Mouse (Mus musculus) embryonic facial prominence, embryonic 15.5 days (tissue): Measurements from ENCODE around the gene Olfr588-ps1. TPM values are rescaled to one million over a fixed set of nuclear protein-coding genes. Genes with fewer than 3 reads are reported as not detected.
"Not testable (repeated sequence)": the region's sequence is repeated elsewhere in the genome, so short reads cannot be mapped to it uniquely, and the experiment has no call there.

Source experiments
- ATAC-seq: fragments of 200-750 bp; cut with Nextera tagmentation; 2 replicates; pipeline ENCODE4 v1.8.0; 2017; ENCODE audit warnings: low read depth, moderate TSS enrichment; ENCODE audit not compliant: insufficient number of reproducible peaks, low FRiP score, low TSS enrichment
- H3K27ac ChIP-seq: fragments of 300-500 bp; sonication (generic); replicated peaks from 2 replicates; pipeline ENCODE4 v1.5.1; 2015; ENCODE audit warnings: mild to moderate bottlenecking, inconsistent platforms
- H3K27me3 ChIP-seq: fragments of 300-500 bp; sonication (generic); 2 replicates; pipeline ENCODE4 v1.6.1; 2015; ENCODE audit warnings: inconsistent platforms
- H3K36me3 ChIP-seq: fragments of 300-500 bp; sonication (generic); 2 replicates; pipeline ENCODE4 v1.6.1; 2015; ENCODE audit warnings: mild to moderate bottlenecking, inconsistent platforms
- H3K4me1 ChIP-seq: fragments of 300-500 bp; sonication (generic); 2 replicates; pipeline ENCODE4 v1.6.1; 2015; ENCODE audit warnings: inconsistent platforms
- H3K4me2 ChIP-seq: fragments of 300-500 bp; sonication (generic); replicated peaks from 2 replicates; pipeline ENCODE4 v1.6.1; 2015; ENCODE audit warnings: mild to moderate bottlenecking, inconsistent platforms
- H3K4me3 ChIP-seq: fragments of 300-500 bp; sonication (generic); replicated peaks from 2 replicates; pipeline ENCODE4 v1.5.1; 2015; ENCODE audit warnings: mild to moderate bottlenecking, inconsistent platforms
- H3K9ac ChIP-seq: fragments of 300-500 bp; sonication (generic); 2 replicates; pipeline ENCODE4 v1.6.1; 2015; ENCODE audit warnings: inconsistent platforms
- H3K9me3 ChIP-seq: fragments of 300-500 bp; sonication (generic); replicated peaks from 2 replicates; pipeline ENCODE4 v1.6.1; 2016; ENCODE audit warnings: inconsistent platforms
- WGBS: fragments of 180-500 bp; shearing (Covaris S2); methylation state at CpG from one replicate; pipeline ENCODE4 v1.1.7; 2015; 5-methylcytosine and 5-hydroxymethylcytosine counted together
- polyA plus RNA-seq: library from polyadenylated mRNA; unstranded; fragments of >200 nt; fragmentation: Nextera tagmentation; extraction: Ambion mirVana; gene quantifications from 2 replicates; pipeline ENCODE4 v1.2.1, GENCODE M21; 2015

Gene Olfr588-ps1
- polyA plus RNA-seq = not detected in 2 replicates

DNA sequence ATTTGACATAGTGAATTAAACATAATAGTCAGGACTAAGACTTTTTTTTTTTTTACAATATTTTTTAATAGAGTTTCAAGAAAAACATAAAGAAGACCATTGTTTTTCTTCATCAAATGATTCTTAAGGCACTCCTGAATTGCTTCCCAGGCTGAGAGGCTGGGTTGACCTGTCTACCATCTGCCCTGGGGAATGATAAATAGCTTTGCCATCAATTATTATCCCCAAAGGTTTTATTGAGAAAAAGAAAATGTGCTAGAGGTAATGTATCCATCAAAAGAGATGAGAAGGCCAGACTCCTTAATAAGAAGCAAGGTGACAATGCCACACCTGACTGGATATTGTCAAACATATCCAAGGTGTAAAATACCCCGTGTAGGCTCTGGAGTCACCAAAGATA is at the start of gene Olfr588-ps1:
Olfr588-ps1 (plus strand) TSS at position 301 of the 400 bp plus-strand sequence.
- Histone ChIP-seq H3K9ac (no peak within 1 kb of the TSS), H3K27me3 (no peaks in the 10 kb centered on the region), H3K4me2 (no peak within 1 kb of the TSS), H3K36me3 (no peaks in the 10 kb centered on the region), H3K4me1 (no peaks in the 10 kb centered on the region), H3K9me3 (no peaks in the 10 kb centered on the region), H3K27ac (no peak within 1 kb of the TSS), H3K4me3 (no peak within 1 kb of the TSS)
- 93% methylated on average over 1 of the region's 1 CpGs for WGBS
- ATAC-seq = no peak

DNA sequence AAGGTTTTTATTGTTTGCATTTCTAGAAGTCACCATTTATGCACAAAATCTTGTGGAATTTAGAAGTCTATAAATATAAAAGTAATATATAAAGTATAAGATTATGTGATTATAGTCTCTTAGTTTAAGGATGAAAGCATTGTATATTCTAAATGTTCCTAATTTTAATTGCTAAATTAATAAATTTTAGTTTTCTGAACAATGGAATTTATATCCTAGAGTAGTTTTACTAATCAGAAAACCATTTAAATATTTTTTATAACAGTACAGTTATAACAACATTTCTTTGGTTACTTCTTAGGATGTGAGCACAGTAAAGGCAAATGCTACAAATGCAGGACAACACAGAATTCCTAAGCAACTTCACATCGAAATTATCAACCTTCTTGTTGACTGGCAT is 43.3 kb upstream of the Olfr588-ps1 start, which contains the start of gene Olfr585:
Olfr585 (plus strand) TSS at position 301 of the 400 bp plus-strand sequence.
- 69% methylated on average over 1 of the region's 1 CpGs for WGBS
- no peaks in the 10 kb centered on the region for H3K36me3 ChIP-seq
- no peak within 1 kb of the TSS for H3K4me3 ChIP-seq
- H3K4me2 ChIP-seq = no peak within 1 kb of the TSS
- H3K9me3 ChIP-seq = no peaks in the 10 kb centered on the region
- H3K27ac ChIP-seq = no peak within 1 kb of the TSS
- no peak within 1 kb of the TSS for H3K9ac ChIP-seq
- no peaks in the 10 kb centered on the region for H3K27me3 ChIP-seq
- H3K4me1 ChIP-seq = no peaks in the 10 kb centered on the region
- no peak for ATAC-seq

GRCm38 (mm10) chr7:103119406-103119805 is 21.3 kb upstream of the Olfr588-ps1 start:
- Histone ChIP-seq H3K9ac (no peak overlapping the region), H3K9me3 (no peaks in the 10 kb centered on the region), H3K4me1 (no peaks in the 10 kb centered on the region), H3K4me3 (no peak overlapping the region), H3K36me3 (no peaks in the 10 kb centered on the region), H3K27me3 (no peaks in the 10 kb centered on the region), H3K4me2 (no peak overlapping the region), H3K27ac (no peak overlapping the region)
- 43% methylated on average over 3 of the region's 3 CpGs for WGBS
- no peak for ATAC-seq

DNA sequence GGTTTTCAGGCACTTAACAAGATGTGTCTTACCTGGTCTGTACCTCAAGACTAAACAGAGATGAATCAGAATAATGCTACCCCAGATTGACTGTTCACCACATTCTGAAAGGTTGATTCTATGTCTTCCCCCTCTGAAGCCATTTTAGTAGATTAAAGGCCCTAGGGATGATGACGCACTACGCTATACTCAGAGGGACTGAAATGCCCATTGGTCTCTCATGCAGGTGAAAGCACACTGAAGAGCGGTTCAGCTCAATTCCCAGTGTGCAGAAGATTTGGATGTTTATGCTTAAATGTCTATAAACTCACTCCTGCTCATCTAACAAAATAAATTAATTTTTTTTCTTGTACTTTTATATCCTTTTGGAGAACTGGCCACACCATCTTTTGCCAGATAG is 15.1 kb upstream of the Olfr588-ps1 start, which contains the start of gene Olfr586:
Olfr586 (minus strand) TSS at position 101 of the 400 bp plus-strand sequence.
- no peak within 1 kb of the TSS for H3K4me2 ChIP-seq
- H3K27me3 ChIP-seq = no peaks in the 10 kb centered on the region
- H3K4me3 ChIP-seq = no peak within 1 kb of the TSS
- 87% methylated on average over 3 of the region's 3 CpGs for WGBS
- H3K9ac ChIP-seq = no peak within 1 kb of the TSS
- H3K27ac ChIP-seq = no peak within 1 kb of the TSS
- no peak for ATAC-seq
- no peaks in the 10 kb centered on the region for H3K36me3 ChIP-seq
- H3K9me3 ChIP-seq = no peaks in the 10 kb centered on the region
- H3K4me1 ChIP-seq = no peaks in the 10 kb centered on the region

DNA sequence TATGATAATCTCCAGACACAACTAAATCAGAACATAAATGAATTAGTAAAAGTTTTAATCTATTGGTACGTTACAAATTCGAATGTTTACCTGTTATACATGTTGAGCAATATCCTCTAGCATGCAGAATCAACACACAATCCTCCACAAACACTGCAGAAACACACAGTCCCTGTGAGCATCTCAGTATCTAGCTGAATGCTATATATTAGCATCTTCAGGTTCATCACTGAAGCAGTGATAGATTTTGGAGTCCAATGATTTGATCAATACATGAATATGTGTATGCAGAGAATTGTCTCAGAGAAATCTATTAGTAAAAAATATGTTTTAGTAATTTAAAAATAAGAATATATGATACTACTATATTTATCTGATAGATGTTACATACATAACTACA is 15.6 kb downstream of the Olfr588-ps1 start, which contains the start of gene Olfr589:
Olfr589 (minus strand) TSS at position 101 of the 400 bp plus-strand sequence.
- no peaks in the 10 kb centered on the region for H3K27me3 ChIP-seq
- H3K4me3 ChIP-seq = no peak within 1 kb of the TSS
- WGBS = 50% methylated on average over 2 of the region's 2 CpGs
- no peaks in the 10 kb centered on the region for H3K4me1 ChIP-seq
- no peak within 1 kb of the TSS for H3K9ac ChIP-seq
- H3K36me3 ChIP-seq = no peaks in the 10 kb centered on the region
- no peak within 1 kb of the TSS for H3K27ac ChIP-seq
- ATAC-seq = no peak
- H3K4me2 ChIP-seq = no peak within 1 kb of the TSS
- no peaks in the 10 kb centered on the region for H3K9me3 ChIP-seq

DNA sequence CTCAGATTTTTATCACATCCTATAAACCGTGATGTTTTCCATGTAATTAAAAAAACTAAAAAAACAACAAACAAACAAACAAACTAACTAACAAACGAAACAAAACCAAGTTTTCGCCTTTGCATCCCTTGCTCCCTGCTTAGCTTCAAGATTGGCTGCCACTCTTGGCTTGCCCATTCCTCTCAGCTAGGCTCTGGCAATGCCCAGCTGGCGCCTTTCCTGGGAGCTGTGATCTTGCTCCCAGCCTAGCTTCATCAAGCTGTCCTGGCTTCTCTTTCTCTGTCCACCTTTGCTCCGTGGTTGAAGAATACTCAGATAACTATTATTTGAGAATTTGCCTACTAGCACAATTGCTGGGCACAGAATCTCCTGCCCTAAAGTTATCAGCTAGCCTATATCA is 29.0 kb downstream of the Olfr588-ps1 start:
- Histone ChIP-seq H3K9me3 (no peaks in the 10 kb centered on the region), H3K27me3 (no peaks in the 10 kb centered on the region), H3K9ac (no peak overlapping the region), H3K4me3 (no peak overlapping the region), H3K36me3 (no peaks in the 10 kb centered on the region), H3K4me1 (no peaks in the 10 kb centered on the region), H3K27ac (no peak overlapping the region), H3K4me2 (no peak overlapping the region)
- no peak for ATAC-seq
- 74% methylated on average over 5 of the region's 5 CpGs for WGBS

- Histone ChIP-seq H3K27me3 (no peaks in the 10 kb centered on the region), H3K36me3 (no peaks in the 10 kb centered on the region), H3K27ac (no peak within 1 kb of the TSS), H3K4me3 (no peak within 1 kb of the TSS), H3K4me1 (no peaks in the 10 kb centered on the region), H3K9ac (no peak within 1 kb of the TSS), H3K9me3 (no peaks in the 10 kb centered on the region), H3K4me2 (no peak within 1 kb of the TSS)
- WGBS = 76% methylated on average over 1 of the region's 1 CpGs
- no peak for ATAC-seq
Measured at GRCm38 (mm10) chr7:103178240-103178639, 37.6 kb downstream of the Olfr588-ps1 start, which contains the start of gene Olfr591. TSS of gene Olfr591 (minus strand) at chr7:103178340.

GRCm38 (mm10) chr7:103184503-103184902 is 43.8 kb downstream of the Olfr588-ps1 start, which contains the start of gene Olfr592:
TSS of gene Olfr592 (plus strand) at chr7:103184803.
- H3K9ac ChIP-seq, H3K4me2 ChIP-seq, H3K36me3 ChIP-seq, H3K4me1 ChIP-seq, H3K9me3 ChIP-seq, H3K27me3 ChIP-seq, ATAC-seq, H3K27ac ChIP-seq, H3K4me3 ChIP-seq: not testable (repeated sequence)
- 70% methylated on average over 1 of the region's 1 CpGs for WGBS

Other genes starting within 250 kb of the Olfr588-ps1 start
- 0.11 TPM in 1 of 2 replicates, not detected in the other for gene Olfr569, start 250.0 kb upstream of the Olfr588-ps1 start, polyA plus RNA-seq
- gene Olfr570, start 246.3 kb upstream of the Olfr588-ps1 start, polyA plus RNA-seq = 0.38 and 0.67 TPM in 2 replicates
- gene Olfr571, start 223.3 kb upstream of the Olfr588-ps1 start, polyA plus RNA-seq = 0.08 and 0.09 TPM in 2 replicates
- gene Olfr572, start 216.5 kb upstream of the Olfr588-ps1 start, polyA plus RNA-seq = not detected in 2 replicates
- gene Olfr573-ps1, start 198.3 kb upstream of the Olfr588-ps1 start, polyA plus RNA-seq = not detected in 2 replicates
- gene Olfr574, start 192.4 kb upstream of the Olfr588-ps1 start, polyA plus RNA-seq = not detected in 2 replicates
- not detected in 2 replicates for gene Olfr575, start 182.1 kb upstream of the Olfr588-ps1 start, polyA plus RNA-seq
- gene Olfr576, start 178.2 kb upstream of the Olfr588-ps1 start, polyA plus RNA-seq = not detected in 2 replicates
- gene Olfr577, start 164.9 kb upstream of the Olfr588-ps1 start, polyA plus RNA-seq = 0.05 TPM in 1 of 2 replicates, not detected in the other
- gene Olfr578, start 151.6 kb upstream of the Olfr588-ps1 start, polyA plus RNA-seq = 0.71 and 0.87 TPM in 2 replicates
- gene Olfr582, start 102.9 kb upstream of the Olfr588-ps1 start, polyA plus RNA-seq = 0.05 and 0.11 TPM in 2 replicates
- gene Olfr583, start 89.6 kb upstream of the Olfr588-ps1 start, polyA plus RNA-seq = not detected in 2 replicates
- 0.08 TPM in 1 of 2 replicates, not detected in the other for gene Olfr584, start 59.0 kb upstream of the Olfr588-ps1 start, polyA plus RNA-seq
- not detected in 2 replicates for gene Olfr585, start 43.2 kb upstream of the Olfr588-ps1 start, polyA plus RNA-seq
- gene Olfr586, start 15.2 kb upstream of the Olfr588-ps1 start, polyA plus RNA-seq = not detected in 2 replicates
- not detected in 2 replicates for gene Olfr589, start 15.5 kb downstream of the Olfr588-ps1 start, polyA plus RNA-seq
- gene Olfr591, start 37.5 kb downstream of the Olfr588-ps1 start, polyA plus RNA-seq = 0.12 and 0.16 TPM in 2 replicates
- gene Olfr592, start 43.9 kb downstream of the Olfr588-ps1 start, polyA plus RNA-seq = 0.12 TPM in 1 of 2 replicates, not detected in the other
- not detected in 2 replicates for gene Olfr593, start 71.0 kb downstream of the Olfr588-ps1 start, polyA plus RNA-seq
- 0.15 and 0.24 TPM in 2 replicates for gene Olfr594, start 76.1 kb downstream of the Olfr588-ps1 start, polyA plus RNA-seq
- gene Usp17ld, start 111.6 kb downstream of the Olfr588-ps1 start, polyA plus RNA-seq = not detected in 2 replicates
- gene Olfr596, start 164.8 kb downstream of the Olfr588-ps1 start, polyA plus RNA-seq = not detected in 2 replicates
- 0.15 TPM in 1 of 2 replicates, not detected in the other for gene Olfr597, start 175.4 kb downstream of the Olfr588-ps1 start, polyA plus RNA-seq
- gene Olfr598, start 182.7 kb downstream of the Olfr588-ps1 start, polyA plus RNA-seq = 0.12 and 0.55 TPM in 2 replicates
- gene Olfr599, start 195.0 kb downstream of the Olfr588-ps1 start, polyA plus RNA-seq = not detected in 2 replicates
- not detected in 2 replicates for gene Olfr600, start 208.8 kb downstream of the Olfr588-ps1 start, polyA plus RNA-seq
- 0.22 and 0.43 TPM in 2 replicates for gene Olfr601, start 221.8 kb downstream of the Olfr588-ps1 start, polyA plus RNA-seq
- not detected in 2 replicates for gene Olfr603, start 245.3 kb downstream of the Olfr588-ps1 start, polyA plus RNA-seq